Mouse (Mus musculus): ENCODE data around the gene Tgfb1i1.

Gene Tgfb1i1

DNA sequence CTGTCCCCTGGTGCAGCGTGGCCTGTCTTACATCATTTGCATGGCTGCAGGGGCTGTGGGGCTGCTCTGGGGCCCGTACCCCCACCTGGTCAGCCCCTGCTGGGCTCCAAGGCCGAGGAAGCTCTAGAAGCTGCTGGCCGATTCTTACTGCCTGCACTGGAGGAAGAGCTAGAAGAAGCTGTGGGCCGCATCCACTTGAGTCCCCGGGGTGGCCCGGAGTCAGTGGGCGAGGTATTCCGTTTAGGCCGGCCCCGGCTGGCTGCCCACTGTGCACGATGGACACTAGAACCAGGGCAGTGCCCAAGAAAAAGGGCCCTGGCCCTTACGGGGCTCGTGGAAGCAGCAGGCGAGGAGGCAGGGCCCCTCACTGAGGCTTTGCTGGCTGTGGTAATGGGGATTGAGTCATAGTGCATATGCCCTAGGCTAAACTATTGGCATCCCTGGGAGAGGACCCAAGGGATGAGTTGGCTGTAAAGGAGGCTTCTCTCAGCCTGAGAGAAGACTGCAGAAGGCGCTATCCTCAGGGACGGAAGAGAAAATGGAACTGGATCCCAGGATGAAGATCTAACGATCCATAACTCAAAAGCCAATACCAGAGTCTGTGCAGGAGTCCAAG is 2.1 kb upstream of the Tgfb1i1 start:
- DNase-seq (ENCODE audit: low read depth, low spot score): peak; percentile 80

- DNase-seq (ENCODE audit: low read depth, low spot score): no peak
Measured at GRCm38 (mm10) chr7:128245547-128245946, 1.1 kb upstream of the Tgfb1i1 start.

- DNase-seq (ENCODE audit: low read depth, low spot score): peak; percentile 92
Measured at GRCm38 (mm10) chr7:128247443-128247842, 831 bp downstream of the Tgfb1i1 start.

- no peak for DNase-seq (ENCODE audit: low read depth, low spot score)
Measured at GRCm38 (mm10) chr7:128248081-128249042, 1.8 kb downstream of the Tgfb1i1 start.

DNA sequence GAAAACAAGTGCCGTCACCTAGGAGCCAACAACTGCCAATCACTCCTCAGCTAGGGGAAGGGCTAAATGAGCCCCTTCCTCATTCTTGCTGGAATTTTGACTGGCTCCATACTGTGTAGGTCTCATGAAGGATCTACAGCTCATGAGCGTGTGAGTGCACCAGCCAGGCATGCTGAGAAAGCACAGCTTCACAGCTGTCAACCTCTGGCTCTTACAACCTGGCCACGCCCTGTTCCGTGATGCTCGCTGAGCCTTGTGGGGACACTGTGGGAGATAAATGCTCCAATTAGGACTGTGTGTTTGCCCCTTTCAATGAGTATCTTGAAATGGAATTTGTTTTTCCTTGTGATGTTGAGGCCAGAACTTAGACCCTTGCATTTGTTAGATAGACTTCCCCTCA is 3.4 kb downstream of the Tgfb1i1 start:
- DNase-seq (ENCODE audit: low read depth, low spot score): no peak

GRCm38 (mm10) chr7:128251946-128252345 is 5.3 kb downstream of the Tgfb1i1 start:
- DNase-seq (ENCODE audit: low read depth, low spot score): no peak

DNA sequence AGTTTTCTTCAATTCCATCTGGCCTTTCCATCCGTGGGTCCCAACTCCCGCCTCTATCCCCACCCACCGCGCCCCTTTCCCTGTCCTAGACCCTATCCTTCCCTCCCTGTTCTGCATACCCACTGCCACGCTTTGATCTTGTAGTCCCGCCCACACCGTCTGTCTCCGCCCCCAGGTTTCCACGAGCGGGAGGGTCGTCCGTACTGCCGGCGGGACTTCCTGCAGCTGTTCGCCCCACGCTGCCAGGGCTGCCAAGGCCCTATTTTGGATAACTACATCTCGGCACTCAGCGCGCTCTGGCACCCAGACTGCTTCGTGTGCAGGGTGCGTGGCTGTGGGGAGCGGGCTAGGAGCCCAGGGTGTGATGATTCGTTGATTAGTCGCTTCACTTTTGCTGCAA is 6.0 kb downstream of the Tgfb1i1 start:
- DNase-seq (ENCODE audit: low read depth, low spot score): no peak

DNA sequence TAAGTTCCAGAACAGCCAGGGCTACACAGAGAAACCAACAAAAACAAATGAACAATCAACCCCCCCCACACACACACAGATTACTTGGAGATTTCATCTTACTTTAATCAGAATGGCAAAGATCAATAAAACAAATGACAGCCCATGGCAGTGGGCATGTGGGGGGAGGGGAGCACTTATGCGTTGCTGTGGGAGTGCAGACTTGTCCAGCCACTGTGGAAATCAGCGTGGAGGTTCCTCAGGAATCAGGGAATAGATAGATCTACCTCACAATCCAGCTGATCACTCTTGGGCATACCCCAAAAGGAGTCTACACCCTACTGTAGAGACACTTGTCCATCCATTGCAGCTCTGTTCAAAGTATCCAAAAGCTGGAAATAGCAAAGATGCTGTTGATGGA is 8.4 kb downstream of the Tgfb1i1 start:
- no peak for DNase-seq (ENCODE audit: low read depth, low spot score)

GRCm38 (mm10) chr7:128255757-128256156 is 9.1 kb downstream of the Tgfb1i1 start:
- no peak for DNase-seq (ENCODE audit: low read depth, low spot score)

DNA sequence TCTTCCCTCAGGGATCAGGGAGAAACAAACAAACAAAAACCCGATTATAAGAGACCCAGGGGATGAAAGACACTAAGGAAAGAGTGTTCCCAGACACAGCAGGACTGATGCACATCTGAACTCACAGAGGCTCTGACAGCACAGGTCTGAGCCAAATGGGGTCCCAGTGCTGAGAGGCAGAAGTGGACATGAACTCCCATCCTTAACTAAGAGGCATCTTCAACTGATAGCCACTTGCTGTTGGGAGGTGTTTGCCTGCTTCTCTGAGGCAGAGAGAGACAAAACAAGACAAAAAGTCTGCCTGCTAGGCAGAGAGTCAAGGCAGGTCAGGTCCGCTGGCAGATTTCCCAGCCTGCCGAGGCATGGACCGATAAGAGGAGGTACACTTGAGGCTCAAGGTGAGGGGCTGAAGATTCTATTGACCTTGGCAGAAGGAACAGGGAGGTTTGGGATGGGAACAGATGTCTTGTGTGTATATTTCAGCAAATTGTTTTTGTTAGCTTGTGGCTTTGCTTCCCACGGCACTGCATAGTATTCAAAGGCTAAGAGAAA is 10.2 kb downstream of the Tgfb1i1 start:
- no peak for DNase-seq (ENCODE audit: low read depth, low spot score)

GRCm38 (mm10) chr7:128265411-128265810 is 18.8 kb downstream of the Tgfb1i1 start, which contains the start of gene Slc5a2:
Gene Slc5a2 (plus strand): TSS chr7:128265657.
- DNase-seq (ENCODE audit: low read depth, low spot score): no peak

DNA sequence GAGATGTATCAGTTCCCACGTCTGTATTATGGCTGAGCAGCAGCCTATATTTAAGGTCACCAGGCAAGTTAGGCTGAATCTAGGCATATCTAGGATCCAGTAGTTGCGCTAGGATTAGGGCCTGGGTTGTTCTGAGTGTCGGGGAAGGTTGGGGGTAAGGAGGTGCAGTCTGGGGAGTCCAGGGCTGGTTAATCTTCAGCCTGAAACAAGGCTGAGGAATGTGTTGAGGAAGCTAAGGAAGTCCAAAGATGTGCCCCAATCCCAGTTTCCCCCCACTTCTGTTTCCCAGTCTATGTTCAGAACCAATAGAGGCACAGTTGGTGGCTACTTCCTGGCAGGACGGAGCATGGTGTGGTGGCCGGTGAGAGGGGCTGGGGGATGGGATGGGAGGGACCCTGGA is 19.4 kb downstream of the Tgfb1i1 start:
- DNase-seq (ENCODE audit: low read depth, low spot score): no peak

DNA sequence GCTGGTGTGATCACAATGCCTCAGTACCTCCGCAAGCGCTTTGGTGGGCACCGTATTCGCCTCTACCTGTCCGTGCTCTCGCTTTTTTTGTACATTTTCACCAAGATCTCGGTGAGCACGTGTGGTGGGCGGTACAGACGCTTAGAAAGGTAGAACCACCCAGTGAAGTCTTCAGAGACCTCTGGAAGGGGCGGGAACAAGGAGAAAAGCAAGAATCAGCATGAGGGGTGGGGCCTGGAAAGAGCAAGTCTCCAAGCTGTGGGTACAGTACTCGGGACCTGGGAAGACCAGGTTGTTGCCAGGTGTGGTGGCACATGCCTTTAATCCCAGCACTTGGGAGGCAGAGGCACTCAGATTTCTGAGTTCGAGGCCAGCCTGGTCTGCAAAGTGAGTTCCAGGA is 20.8 kb downstream of the Tgfb1i1 start:
- DNase-seq (ENCODE audit: low read depth, low spot score): no peak

DNA sequence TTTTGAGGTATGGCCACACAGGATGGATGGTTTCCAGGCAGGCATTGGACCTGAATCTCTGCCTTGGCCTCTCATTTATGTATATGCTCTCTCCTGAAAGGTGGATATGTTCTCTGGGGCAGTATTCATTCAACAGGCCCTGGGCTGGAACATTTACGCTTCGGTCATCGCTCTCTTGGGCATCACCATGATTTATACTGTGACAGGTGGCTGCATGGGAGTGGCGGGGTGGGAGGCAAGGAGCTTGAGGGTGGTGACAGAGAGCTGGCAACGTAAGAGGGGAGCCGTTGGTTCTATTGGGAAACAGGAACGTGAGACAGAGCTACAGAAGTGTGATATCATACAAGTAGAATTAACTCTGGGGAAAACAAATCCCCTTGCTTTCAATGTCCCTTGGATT is 21.2 kb downstream of the Tgfb1i1 start:
- DNase-seq (ENCODE audit: low read depth, low spot score): no peak

DNA sequence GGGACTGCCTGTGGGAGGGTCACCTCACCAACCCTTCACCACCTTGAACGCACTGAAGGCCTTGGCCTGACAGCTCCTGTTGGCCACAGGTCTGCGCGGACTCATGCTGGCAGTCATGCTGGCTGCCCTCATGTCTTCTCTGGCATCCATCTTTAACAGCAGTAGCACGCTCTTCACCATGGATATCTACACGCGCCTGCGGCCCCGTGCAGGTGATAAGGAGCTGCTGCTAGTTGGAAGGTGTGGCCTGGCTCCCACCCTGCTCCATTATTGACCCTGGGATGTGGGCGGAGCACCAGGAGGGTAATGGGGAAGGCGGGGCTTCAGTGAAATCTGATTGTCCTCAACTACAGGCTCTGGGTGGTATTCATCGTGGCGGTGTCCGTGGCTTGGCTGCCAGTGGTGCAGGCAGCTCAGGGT is 23.8 kb downstream of the Tgfb1i1 start:
- DNase-seq (ENCODE audit: low read depth, low spot score): no peak

GRCm38 (mm10) chr7:128271496-128271895 is 24.9 kb downstream of the Tgfb1i1 start:
- no peak for DNase-seq (ENCODE audit: low read depth, low spot score)

DNA sequence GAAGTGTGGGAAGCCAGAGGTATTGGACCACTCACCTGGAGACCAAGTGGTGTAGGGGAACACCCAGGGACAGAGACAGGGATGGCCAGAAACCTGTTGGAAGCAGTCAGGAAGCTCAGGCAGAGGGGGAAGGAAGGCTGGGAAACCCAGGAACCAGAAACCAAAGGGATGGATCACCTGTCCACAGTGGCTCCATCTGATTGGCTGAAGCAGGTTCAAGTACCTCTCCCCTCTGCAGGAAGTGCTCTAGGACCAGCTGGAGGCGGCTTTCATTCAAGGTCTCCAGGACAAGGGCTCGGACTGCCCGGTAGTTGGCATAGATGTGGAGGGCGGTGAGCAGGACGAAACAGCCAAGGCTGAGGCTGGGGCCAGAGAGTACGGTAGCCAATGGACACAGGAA is 29.4 kb downstream of the Tgfb1i1 start:
- no peak for DNase-seq (ENCODE audit: low read depth, low spot score)

- no peak for DNase-seq (ENCODE audit: low read depth, low spot score)
Measured at GRCm38 (mm10) chr7:128279750-128280149, 33.1 kb downstream of the Tgfb1i1 start.

DNA sequence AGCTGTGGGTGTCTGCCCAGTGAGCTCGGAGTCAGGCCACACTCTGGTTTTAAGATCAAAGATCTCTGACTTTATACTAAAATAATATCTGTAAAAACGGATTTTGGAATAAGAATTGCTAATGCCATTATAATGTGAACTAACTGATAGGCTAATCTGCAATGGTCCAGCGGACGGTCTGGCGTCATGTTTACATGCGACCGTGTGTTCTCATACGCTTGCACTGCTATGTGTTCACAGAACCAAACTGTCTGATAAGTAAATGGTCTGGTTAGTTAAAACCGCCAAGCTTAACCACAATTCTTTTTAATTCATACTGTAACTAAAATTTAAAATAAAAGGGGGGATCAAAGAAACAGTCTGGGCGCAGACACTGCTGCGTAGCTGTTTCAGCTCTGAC is 35.2 kb downstream of the Tgfb1i1 start:
- DNase-seq (ENCODE audit: low read depth, low spot score): no peak

- no peak for DNase-seq (ENCODE audit: low read depth, low spot score)
Measured at GRCm38 (mm10) chr7:128282532-128283244, 36.1 kb downstream of the Tgfb1i1 start.

- DNase-seq (ENCODE audit: low read depth, low spot score): no peak
Measured at GRCm38 (mm10) chr7:128284047-128284446, 37.4 kb downstream of the Tgfb1i1 start.

DNA sequence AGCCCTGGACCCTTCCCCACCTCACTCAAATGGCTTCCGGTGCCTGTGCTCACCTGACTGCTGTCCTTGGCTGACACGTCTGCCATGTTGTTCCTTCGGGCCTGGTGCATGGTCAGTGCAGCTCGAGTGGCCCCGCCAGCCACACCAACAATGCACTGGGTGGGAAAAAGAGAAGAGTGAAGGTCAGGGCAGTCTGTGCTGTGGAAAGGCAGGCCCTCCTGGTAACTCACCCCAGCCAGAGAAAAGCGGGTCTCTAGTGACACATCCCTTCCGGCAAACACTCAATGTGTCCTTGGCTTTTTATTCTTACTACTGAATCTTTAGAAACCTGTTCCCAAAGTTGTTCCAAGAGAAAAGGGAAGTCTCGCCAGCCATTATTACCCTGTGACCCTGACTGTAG is 38.4 kb downstream of the Tgfb1i1 start:
- no peak for DNase-seq (ENCODE audit: low read depth, low spot score)

Data from 3T3-L1 (cell line).